Mouse (Mus musculus): ENCODE results near the gene Fto.
A peak's percentile ranks its signal among the peaks of the same experiment; 100 is the strongest.

Gene Fto

DNA sequence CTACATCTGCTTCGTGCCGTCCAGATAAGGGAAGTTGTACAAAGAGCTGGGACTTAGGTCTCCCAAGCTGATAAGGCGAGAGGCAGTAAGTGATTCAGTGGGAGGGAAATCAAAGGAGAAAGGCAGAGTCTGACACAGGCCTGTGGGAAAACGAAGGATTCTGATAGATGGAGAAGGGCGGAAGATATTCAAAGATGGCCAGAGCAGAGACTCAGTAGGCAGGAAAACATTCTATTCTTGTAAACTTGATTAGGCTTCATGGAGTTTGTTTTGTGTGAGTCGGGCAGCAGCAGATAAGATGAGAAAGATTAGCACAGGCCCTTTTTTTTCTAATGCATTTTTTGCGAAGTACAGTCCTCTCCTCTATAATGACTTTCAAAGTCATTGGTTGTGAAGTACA, 183.6 kb downstream of the Fto start:
- no peak for DNase-seq (ENCODE audit: low read depth, low spot score)

DNA sequence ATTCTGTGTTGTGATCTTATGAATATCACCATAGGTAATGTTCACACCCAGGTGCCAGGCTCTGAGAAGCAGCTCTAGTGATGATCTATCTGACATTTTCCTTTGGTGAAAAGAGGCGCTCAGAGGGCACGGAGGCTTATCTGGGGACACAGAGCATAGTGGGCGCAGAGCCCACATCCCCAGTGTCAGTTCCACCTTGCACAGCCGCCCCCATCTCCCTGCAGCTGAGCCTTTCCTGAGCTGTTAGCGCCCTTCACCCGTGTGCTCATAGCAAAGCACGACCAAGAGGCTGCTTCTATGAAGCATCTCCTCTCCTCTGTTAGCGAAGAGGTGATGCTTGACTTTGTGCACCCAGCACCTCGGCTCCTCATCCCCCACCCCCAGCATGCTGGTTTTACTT, 185.3 kb downstream of the Fto start:
- DNase-seq (ENCODE audit: low read depth, low spot score) = no peak

- no peak for DNase-seq (ENCODE audit: low read depth, low spot score)
Observed at GRCm38 (mm10) chr8:91499303-91499702, 186.0 kb downstream of the Fto start.

DNA sequence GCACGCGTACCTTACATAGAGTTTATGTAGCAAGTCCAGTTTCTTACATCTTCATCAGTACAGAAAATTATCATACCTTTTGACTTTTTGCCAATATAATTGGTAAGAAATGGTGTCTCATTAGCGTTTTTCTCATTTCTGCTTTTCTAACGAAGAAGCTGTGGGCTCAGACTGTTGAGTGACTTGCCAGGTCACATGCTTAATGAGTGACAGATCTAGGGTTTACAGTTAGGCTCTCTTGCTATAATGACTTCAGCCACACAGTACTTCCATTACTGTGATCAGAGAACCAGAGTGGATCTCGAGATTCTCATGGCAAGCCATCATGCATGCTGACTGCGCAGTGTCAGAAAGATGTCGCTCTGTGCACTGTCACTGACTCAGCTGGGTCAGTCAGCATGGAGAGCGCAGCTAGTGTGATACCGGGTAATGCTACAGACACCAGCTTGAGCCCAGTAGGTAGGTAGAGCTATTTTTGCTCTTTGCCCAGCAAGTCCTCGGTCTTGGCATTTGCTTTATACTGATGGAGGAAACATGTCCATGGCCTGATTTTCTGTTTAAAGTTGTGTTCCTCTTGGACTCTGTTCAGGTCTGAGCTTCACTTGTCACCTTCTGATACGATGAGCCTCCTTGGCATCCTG, 188.8 kb downstream of the Fto start:
- DNase-seq (ENCODE audit: low read depth, low spot score) = no peak

DNA sequence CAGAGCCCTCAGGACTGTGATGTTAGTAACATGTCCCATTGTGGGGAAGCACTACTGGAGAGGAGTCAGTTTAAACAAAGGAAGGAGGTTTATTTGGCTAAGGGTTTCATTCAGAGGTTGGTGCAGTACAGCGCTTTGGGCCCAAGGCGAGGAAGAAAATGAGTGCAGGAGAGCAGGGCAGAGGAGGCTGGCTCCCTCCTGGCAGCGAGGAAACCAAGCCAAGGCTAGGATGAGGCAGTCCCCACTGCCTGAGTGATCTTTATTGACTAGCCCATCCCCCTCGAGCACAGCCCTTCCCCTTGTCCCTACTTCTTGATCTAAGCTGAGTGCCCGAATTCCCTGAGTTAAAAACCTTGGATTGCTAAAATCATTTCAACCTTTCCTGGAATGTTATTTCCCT, 189.5 kb downstream of the Fto start:
- no peak for DNase-seq (ENCODE audit: low read depth, low spot score)

DNA sequence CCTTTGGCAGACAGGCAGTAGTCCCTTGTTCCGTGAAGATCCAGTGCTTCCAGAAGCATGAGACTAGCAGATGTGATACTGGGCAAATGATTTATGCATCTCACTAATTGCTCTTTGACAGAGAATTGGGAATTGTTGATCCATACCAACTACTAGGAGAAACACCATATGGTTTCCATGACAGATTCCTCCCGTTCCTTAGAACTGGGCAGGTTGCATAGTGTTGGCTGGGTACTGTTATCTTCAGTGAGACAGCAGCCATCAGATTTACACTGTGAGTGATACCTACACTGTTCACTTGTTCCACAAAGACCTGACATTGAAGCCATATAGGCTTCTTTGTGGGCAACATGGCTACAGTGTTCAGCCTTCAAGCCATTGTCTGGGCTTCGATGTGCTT, 191.0 kb downstream of the Fto start:
- no peak for DNase-seq (ENCODE audit: low read depth, low spot score)

GRCm38 (mm10) chr8:91504891-91505290, 191.6 kb downstream of the Fto start:
- no peak for DNase-seq (ENCODE audit: low read depth, low spot score)

- DNase-seq (ENCODE audit: low read depth, low spot score) = no peak
Observed at GRCm38 (mm10) chr8:91505411-91505954, 192.2 kb downstream of the Fto start.

- DNase-seq (ENCODE audit: low read depth, low spot score) = no peak
Observed at GRCm38 (mm10) chr8:91505997-91506672, 192.8 kb downstream of the Fto start.

DNA sequence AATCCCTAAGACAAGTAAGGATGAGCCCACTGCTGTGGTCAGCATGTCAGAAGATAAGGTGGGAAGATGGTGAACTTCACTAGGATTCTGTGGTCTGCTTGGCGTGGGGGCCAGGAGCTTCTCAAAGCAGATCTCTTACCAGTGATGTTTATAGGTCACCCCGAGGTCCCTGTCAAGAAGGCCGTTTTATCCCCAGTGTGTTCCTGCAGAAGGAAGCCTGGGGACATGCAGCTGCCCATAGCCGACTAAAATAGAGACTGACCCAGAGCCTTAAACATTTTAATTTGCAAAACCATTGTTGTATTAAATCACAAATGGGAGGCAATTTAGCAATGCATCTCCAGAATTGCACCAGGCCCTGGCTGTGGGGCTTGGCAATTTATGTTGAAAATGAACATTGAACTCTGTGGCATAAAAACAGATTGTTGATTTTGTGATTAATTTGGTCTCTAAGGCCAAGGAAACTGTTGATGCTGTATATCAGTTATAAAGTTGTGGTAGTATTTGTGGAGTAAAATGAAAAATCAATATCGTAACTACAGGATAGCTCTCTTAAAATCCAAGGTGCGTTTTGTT, 193.4 kb downstream of the Fto start:
- DNase-seq (ENCODE audit: low read depth, low spot score) = no peak

DNA sequence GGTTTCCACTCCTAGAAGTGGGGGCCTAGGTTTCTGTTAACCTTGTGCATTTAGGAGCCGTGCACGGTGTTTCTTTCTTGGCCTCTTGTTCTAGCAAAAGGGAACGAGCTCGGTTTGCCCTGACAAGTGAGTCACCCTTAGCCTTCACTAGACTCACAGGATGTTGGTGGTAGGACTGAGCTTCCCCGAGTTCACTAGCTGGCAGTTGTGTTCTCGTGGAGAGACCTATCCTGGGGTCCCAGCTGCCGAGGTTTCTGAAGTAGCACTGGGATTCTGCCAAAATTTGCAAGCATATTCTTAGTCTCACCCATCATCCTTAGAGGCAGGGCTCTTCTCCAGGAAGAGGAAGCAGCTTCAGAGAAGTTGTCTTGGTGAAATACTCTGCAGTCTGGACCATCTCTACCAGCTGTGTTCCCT, 194.4 kb downstream of the Fto start:
- peak; percentile 19 for DNase-seq (ENCODE audit: low read depth, low spot score)

DNA sequence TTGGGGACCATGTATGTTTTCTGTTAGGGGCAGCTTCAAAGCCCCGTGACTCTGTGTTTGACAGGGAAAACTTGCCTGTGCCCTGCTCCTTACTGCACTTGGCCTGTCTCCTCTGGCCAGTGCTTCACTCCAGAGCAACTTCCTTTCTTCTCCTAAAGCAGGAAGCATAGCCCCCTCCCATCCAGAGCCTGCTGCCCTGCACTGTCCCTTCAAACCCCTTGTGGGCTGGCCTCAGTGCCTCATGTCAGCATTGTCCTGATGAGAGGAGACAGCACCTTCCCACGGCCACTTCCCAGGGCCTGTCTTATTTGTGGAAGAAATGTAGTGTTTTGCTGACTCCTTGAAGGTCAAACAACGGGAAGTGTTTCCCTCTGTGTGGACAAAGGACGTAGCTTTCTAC, 195.0 kb downstream of the Fto start:
- DNase-seq (ENCODE audit: low read depth, low spot score) = no peak

DNA sequence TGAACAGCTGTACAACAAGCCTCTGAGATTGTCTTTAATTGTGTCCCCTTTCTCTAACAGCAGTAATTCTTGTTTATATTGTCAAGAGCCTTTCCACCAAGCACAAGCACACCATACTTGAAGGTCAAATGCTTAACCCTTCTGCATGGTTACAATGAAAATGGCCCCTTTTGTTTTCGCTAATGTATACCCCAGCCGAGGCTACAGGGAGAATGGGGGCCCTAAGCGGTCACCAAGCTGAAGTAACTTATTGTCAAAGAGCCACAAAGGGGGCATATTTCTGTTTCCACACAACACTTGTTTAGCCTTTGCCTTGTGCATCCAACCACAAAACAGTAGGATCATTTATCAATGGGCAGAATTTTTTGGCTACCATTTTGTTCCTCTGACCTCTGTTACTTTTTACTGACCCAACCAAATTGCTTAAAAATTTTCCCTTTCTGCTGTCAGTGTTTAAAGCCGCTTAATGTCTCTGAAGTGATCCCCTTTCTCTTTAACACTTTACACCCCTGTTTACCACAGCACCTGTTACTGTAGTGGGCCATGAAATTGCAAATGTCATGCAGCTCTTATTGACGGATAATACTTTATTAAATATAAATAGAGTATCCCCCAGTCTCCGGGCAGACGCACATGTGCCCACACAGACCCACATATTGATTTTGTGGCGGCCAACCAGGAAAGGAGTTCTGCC, 196.0 kb downstream of the Fto start:
- no peak for DNase-seq (ENCODE audit: low read depth, low spot score)

- no peak for DNase-seq (ENCODE audit: low read depth, low spot score)
Observed at GRCm38 (mm10) chr8:91509900-91510260, 196.6 kb downstream of the Fto start.

DNA sequence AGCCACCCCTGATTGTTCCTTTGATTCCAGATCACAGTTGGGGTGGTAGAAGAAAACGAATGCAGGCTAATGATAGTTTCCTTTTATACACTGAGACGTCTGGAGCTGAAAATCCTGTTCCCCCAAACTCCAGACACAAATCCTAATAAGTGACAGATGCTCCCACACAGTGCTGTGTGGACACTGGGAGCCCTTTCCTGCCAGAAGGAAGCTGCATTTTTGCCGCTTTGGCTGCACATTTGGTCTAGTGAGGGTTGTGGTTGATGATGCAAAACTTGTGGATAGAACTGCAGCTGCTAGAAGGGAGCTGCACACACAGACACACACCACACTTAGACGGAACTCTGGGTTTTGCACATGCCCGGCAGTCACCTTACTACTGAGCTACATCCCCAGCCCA, 197.4 kb downstream of the Fto start:
- DNase-seq (ENCODE audit: low read depth, low spot score) = no peak

GRCm38 (mm10) chr8:91511943-91512342, 198.6 kb downstream of the Fto start:
- no peak for DNase-seq (ENCODE audit: low read depth, low spot score)

GRCm38 (mm10) chr8:91514752-91515478, 201.6 kb downstream of the Fto start:
- DNase-seq (ENCODE audit: low read depth, low spot score) = no peak

GRCm38 (mm10) chr8:91516422-91516821, 203.1 kb downstream of the Fto start:
- no peak for DNase-seq (ENCODE audit: low read depth, low spot score)

DNA sequence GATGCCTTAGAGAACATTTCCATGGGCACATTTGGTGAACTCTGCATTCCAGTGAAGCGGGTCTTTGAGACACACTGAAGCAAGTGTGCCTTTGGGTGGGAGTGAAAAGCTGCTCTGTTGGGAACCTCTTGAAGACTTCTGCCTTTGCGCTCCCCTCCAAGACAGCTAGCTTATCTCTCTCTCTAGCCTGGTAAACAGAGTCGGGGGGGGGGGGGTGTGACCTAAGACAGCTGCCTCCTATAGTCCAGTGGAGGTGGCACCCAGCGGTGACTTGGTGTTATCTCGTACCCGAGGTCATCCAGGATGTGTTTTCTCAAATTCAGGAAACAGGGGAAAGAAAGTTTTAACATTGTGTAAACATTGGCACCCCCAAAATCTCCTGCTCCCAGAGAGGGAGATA, 204.8 kb downstream of the Fto start:
- DNase-seq (ENCODE audit: low read depth, low spot score) = no peak

GRCm38 (mm10) chr8:91522201-91522600, 208.9 kb downstream of the Fto start:
- DNase-seq (ENCODE audit: low read depth, low spot score) = no peak

- no peak for DNase-seq (ENCODE audit: low read depth, low spot score)
Observed at GRCm38 (mm10) chr8:91524056-91524864, 210.9 kb downstream of the Fto start.
